In genomic region chr8:120181274-120181673, GRCm38 (mm10) we compare ENCODE assay signal across 24 mouse cellular contexts. TPM values are rescaled to one million over a fixed set of nuclear protein-coding genes. Genes with fewer than 3 reads are reported as not detected.
A peak's percentile ranks its signal among the peaks of the same experiment; 100 is the strongest.
DNase-seq lines count a peak whose midpoint lies in the region; ATAC-seq lines count a peak whose summit lies in the region.
"Had no signal": no experiment of that assay in that cellular context is flagged by ENCODE, and none has a peak within 500 bp of the region (broad histone marks: within the 10 kb centered on the region; RNA-seq: fewer than 3 reads in every experiment).

No protein-coding gene starts in this region.

- DNase-seq in adrenal gland, adult 2 months = peak; percentile 64
- DNase-seq in adrenal gland, postnatal 25 days = no peak
- no peak for DNase-seq in forebrain, embryonic 10.5 days (ENCODE audit: extremely low spot score, low spot score)
- DNase-seq in hindbrain, embryonic 10.5 days (ENCODE audit: low spot score) = no peak
- no peak for DNase-seq in midbrain, embryonic 10.5 days (ENCODE audit: low spot score)
- DNase-seq: adrenal gland, postnatal 10 days; B cell, adult 2 months; cerebellum, adult 11-12 months; cerebellum, adult 2 months; cerebellum, adult 9-10 months; cerebellum, postnatal 25 days; forebrain, postnatal 0 days had no signal

- peaks cover 68% of the 10 kb centered on the region for H3K4me1 ChIP-seq in forebrain, embryonic 10.5 days
- peaks cover 48% of the 10 kb centered on the region for H3K4me1 ChIP-seq in forebrain, embryonic 16.5 days (replicated peaks; ENCODE audit: control insufficient read depth, insufficient read depth, low read length)
- H3K4me1 ChIP-seq in hindbrain, embryonic 10.5 days (replicated peaks) = peaks cover 79% of the 10 kb centered on the region
- peaks cover 61% of the 10 kb centered on the region for H3K4me1 ChIP-seq in hindbrain, embryonic 12.5 days
- H3K4me1 ChIP-seq in midbrain, embryonic 10.5 days = peaks cover 67% of the 10 kb centered on the region
- peaks cover 57% of the 10 kb centered on the region for H3K4me1 ChIP-seq in midbrain, embryonic 15.5 days

- H3K27me3 ChIP-seq in forebrain, embryonic 10.5 days (ENCODE audit: poor library complexity, severe bottlenecking) = peaks cover 58% of the 10 kb centered on the region
- no peaks in the 10 kb centered on the region for H3K27me3 ChIP-seq in forebrain, embryonic 16.5 days (replicated peaks; ENCODE audit: control insufficient read depth, insufficient read depth, low read length)
- H3K27me3 ChIP-seq in hindbrain, embryonic 10.5 days (ENCODE audit: insufficient read depth, poor library complexity, severe bottlenecking) = peaks cover 55% of the 10 kb centered on the region
- H3K27me3 ChIP-seq in hindbrain, embryonic 12.5 days = peaks cover under 1% of the 10 kb centered on the region; the same call in 1 of the 2 replicates
- H3K27me3 ChIP-seq in midbrain, embryonic 10.5 days (ENCODE audit: low read depth, poor library complexity, severe bottlenecking) = peaks cover 31% of the 10 kb centered on the region
- H3K27me3 ChIP-seq in midbrain, embryonic 15.5 days (replicated peaks) = no peaks in the 10 kb centered on the region
- H3K27me3 ChIP-seq: Patski had no signal

- H3K27ac ChIP-seq in forebrain, embryonic 10.5 days = peak overlapping the region; percentile 51; the same call in 1 of the 2 replicates
- H3K27ac ChIP-seq in forebrain, embryonic 16.5 days (ENCODE audit: low read length) = no peak overlapping the region
- 0 out of 2 replicates have a peak overlapping the region, but pooled peaks have one; percentile 30 for H3K27ac ChIP-seq in hindbrain, embryonic 10.5 days
- H3K27ac ChIP-seq in hindbrain, embryonic 12.5 days = no peak overlapping the region
- peak overlapping the region; percentile 23; the same call in 1 of the 2 replicates for H3K27ac ChIP-seq in midbrain, embryonic 10.5 days (replicated peaks)
- H3K27ac ChIP-seq in midbrain, embryonic 15.5 days = no peak overlapping the region
- H3K27ac ChIP-seq: embryonic facial prominence, embryonic 12.5 days; forebrain, embryonic 12.5 days had no signal

- ATAC-seq in forebrain, embryonic 16.5 days = no peak
- ATAC-seq in hindbrain, embryonic 12.5 days (ENCODE audit: low FRiP score) = no peak
- ATAC-seq in midbrain, embryonic 15.5 days (replicated peaks) = no peak
- ATAC-seq: activated CD4-positive, CD25-positive, alpha-beta regulatory T cell, adult 4 months; CD4-positive, CD25-positive, alpha-beta regulatory T cell, adult 4 months; forebrain, embryonic 14.5 days; forebrain, postnatal 0 days; Patski had no signal

- no peaks in the 10 kb centered on the region for H3K36me3 ChIP-seq in forebrain, embryonic 10.5 days (replicated peaks)
- H3K36me3 ChIP-seq in forebrain, embryonic 16.5 days (ENCODE audit: control insufficient read depth, insufficient read depth) = no peaks in the 10 kb centered on the region
- H3K36me3 ChIP-seq in hindbrain, embryonic 10.5 days = no peaks in the 10 kb centered on the region
- no peaks in the 10 kb centered on the region for H3K36me3 ChIP-seq in hindbrain, embryonic 12.5 days
- H3K36me3 ChIP-seq in midbrain, embryonic 10.5 days = no peaks in the 10 kb centered on the region
- H3K36me3 ChIP-seq in midbrain, embryonic 15.5 days (replicated peaks) = no peaks in the 10 kb centered on the region
- H3K36me3 ChIP-seq: embryonic facial prominence, embryonic 10.5 days; embryonic facial prominence, embryonic 12.5 days; forebrain, embryonic 12.5 days; G1E had no signal

- no peak overlapping the region for H3K4me3 ChIP-seq in forebrain, embryonic 10.5 days
- no peak overlapping the region for H3K4me3 ChIP-seq in forebrain, embryonic 16.5 days (replicated peaks; ENCODE audit: low read length)
- H3K4me3 ChIP-seq in hindbrain, embryonic 10.5 days = no peak overlapping the region
- H3K4me3 ChIP-seq in hindbrain, embryonic 12.5 days = no peak overlapping the region
- no peak overlapping the region for H3K4me3 ChIP-seq in midbrain, embryonic 10.5 days
- H3K4me3 ChIP-seq in midbrain, embryonic 15.5 days = no peak overlapping the region
- H3K4me3 ChIP-seq: embryonic facial prominence, embryonic 10.5 days; embryonic facial prominence, embryonic 12.5 days; forebrain, embryonic 12.5 days had no signal

- 96% methylated on average over 5 of the region's 5 CpGs for WGBS in forebrain, embryonic 10.5 days
- 86% methylated on average over 5 of the region's 5 CpGs for WGBS in forebrain, embryonic 16.5 days
- WGBS in hindbrain, embryonic 10.5 days = 85% methylated on average over 5 of the region's 5 CpGs
- 85% methylated on average over 5 of the region's 5 CpGs for WGBS in hindbrain, embryonic 12.5 days
- 87% methylated on average over 5 of the region's 5 CpGs for WGBS in midbrain, embryonic 10.5 days
- WGBS in midbrain, embryonic 15.5 days = 86% methylated on average over 5 of the region's 5 CpGs

- no peaks in the 10 kb centered on the region for H3K9me3 ChIP-seq in forebrain, embryonic 10.5 days
- no peaks in the 10 kb centered on the region for H3K9me3 ChIP-seq in forebrain, embryonic 16.5 days (ENCODE audit: control insufficient read depth, low read length)
- no peaks in the 10 kb centered on the region for H3K9me3 ChIP-seq in hindbrain, embryonic 10.5 days
- no peaks in the 10 kb centered on the region for H3K9me3 ChIP-seq in hindbrain, embryonic 12.5 days (replicated peaks)
- H3K9me3 ChIP-seq in midbrain, embryonic 10.5 days (replicated peaks) = no peaks in the 10 kb centered on the region
- no peaks in the 10 kb centered on the region for H3K9me3 ChIP-seq in midbrain, embryonic 15.5 days
- H3K9me3 ChIP-seq: embryonic facial prominence, embryonic 10.5 days; embryonic facial prominence, embryonic 12.5 days; forebrain, embryonic 12.5 days; G1E had no signal

- no peak overlapping the region for H3K9ac ChIP-seq in forebrain, embryonic 16.5 days (replicated peaks; ENCODE audit: low read depth, low read length)
- H3K9ac ChIP-seq in hindbrain, embryonic 12.5 days = no peak overlapping the region
- no peak overlapping the region for H3K9ac ChIP-seq in midbrain, embryonic 15.5 days
- H3K9ac ChIP-seq: embryonic facial prominence, embryonic 12.5 days; forebrain, embryonic 12.5 days; forebrain, postnatal 0 days had no signal

- no peak overlapping the region for H3K4me2 ChIP-seq in forebrain, embryonic 16.5 days (ENCODE audit: low read length)
- H3K4me2 ChIP-seq in hindbrain, embryonic 12.5 days (replicated peaks) = no peak overlapping the region
- no peak overlapping the region for H3K4me2 ChIP-seq in midbrain, embryonic 15.5 days
- H3K4me2 ChIP-seq: embryonic facial prominence, embryonic 12.5 days; forebrain, embryonic 12.5 days had no signal

RNA-seq across cellular contexts. Expression of gene Fam92b, which starts 4.0 kb away (rescaled TPM):
- 1 to 10 TPM in 1 of 2 experiments, under 1 TPM in 1; 0.61 to 1.4 TPM for total RNA-seq in adrenal gland, adult 2 months (2021)
- 0.95 and 1.7 TPM in 2 replicates for polyA plus RNA-seq in adrenal gland, adult 2 months (2012; rRNA removed)
- total RNA-seq in adrenal gland, postnatal 25 days (2021) = 1.6 TPM in 1 of 2 replicates, not detected in the other
- polyA plus RNA-seq in forebrain, embryonic 10.5 days (2016; fragmentation: Nextera tagmentation; extraction: Ambion mirVana) = 2.0 TPM in 2 replicates
- polyA plus RNA-seq in forebrain, embryonic 16.5 days (2015; fragmentation: Nextera tagmentation; extraction: Ambion mirVana) = 1.3 and 1.8 TPM in 2 replicates
- polyA plus RNA-seq in hindbrain, embryonic 10.5 days (2016; fragmentation: Nextera tagmentation; extraction: Ambion mirVana) = 0.95 and 4.1 TPM in 2 replicates
- polyA plus RNA-seq in hindbrain, embryonic 12.5 days (2016; fragmentation: Nextera tagmentation; extraction: Ambion mirVana) = 1.6 and 3.0 TPM in 2 replicates
- 2.6 and 3.3 TPM in 2 replicates for polyA plus RNA-seq in midbrain, embryonic 10.5 days (2016; fragmentation: Nextera tagmentation; extraction: Ambion mirVana)
- 2.1 and 2.2 TPM in 2 replicates for polyA plus RNA-seq in midbrain, embryonic 15.5 days (2015; fragmentation: Nextera tagmentation; extraction: Ambion mirVana)
- total RNA-seq: CH12.LX, G1E had no signal
- polyA plus RNA-seq: activated CD4-positive, CD25-positive, alpha-beta regulatory T cell, adult 4 months; CD4-positive, CD25-positive, alpha-beta regulatory T cell, adult 4 months; G1E had no signal

RNA-seq across cellular contexts. Expression of gene Gse1, which starts 47.0 kb away (rescaled TPM):
- 10 to 100 TPM; 27.1 to 28.7 TPM for total RNA-seq in adrenal gland, adult 2 months (2021)
- 42.1 and 46.3 TPM in 2 replicates for polyA plus RNA-seq in adrenal gland, adult 2 months (2012; rRNA removed)
- 40.1 and 48.8 TPM in 2 replicates for total RNA-seq in adrenal gland, postnatal 25 days (2021)
- polyA plus RNA-seq in forebrain, embryonic 10.5 days (2016; fragmentation: Nextera tagmentation; extraction: Ambion mirVana) = 11.1 and 12.0 TPM in 2 replicates
- polyA plus RNA-seq in forebrain, embryonic 16.5 days (2015; fragmentation: Nextera tagmentation; extraction: Ambion mirVana) = 26.9 and 34.9 TPM in 2 replicates
- polyA plus RNA-seq in hindbrain, embryonic 10.5 days (2016; fragmentation: Nextera tagmentation; extraction: Ambion mirVana) = 14.3 and 22.9 TPM in 2 replicates
- 22.4 and 24.0 TPM in 2 replicates for polyA plus RNA-seq in hindbrain, embryonic 12.5 days (2016; fragmentation: Nextera tagmentation; extraction: Ambion mirVana)
- polyA plus RNA-seq in midbrain, embryonic 10.5 days (2016; fragmentation: Nextera tagmentation; extraction: Ambion mirVana) = 12.7 and 15.6 TPM in 2 replicates
- polyA plus RNA-seq in midbrain, embryonic 15.5 days (2015; fragmentation: Nextera tagmentation; extraction: Ambion mirVana) = 21.2 and 23.4 TPM in 2 replicates

Comparison
In these comparisons a context has a peak if more than half of its experiments do, and no peak if none do; other contexts are left out.
1. H3K27ac ChIP-seq: peak in forebrain, embryonic 10.5 days (single experiment), hindbrain, embryonic 10.5 days (single experiment) and midbrain, embryonic 10.5 days (single experiment); none in forebrain, embryonic 16.5 days (single experiment), hindbrain, embryonic 12.5 days (single experiment) and midbrain, embryonic 15.5 days (single experiment).